Mouse (Mus musculus): ENCODE measurements around the gene Pde4d. TPM values are rescaled to one million over a fixed set of nuclear protein-coding genes. Genes with fewer than 3 reads are reported as not detected.

Pde4d gene
- total RNA-seq (2021) = 10 to 100 TPM; 26.1 to 30.2 TPM
- long read RNA-seq, experiment 1, full-length matches to known transcripts = 2 of 4 reads
- long read RNA-seq, experiment 1, partial matches to known transcripts = 1 of 4 reads
- long read RNA-seq, experiment 1, other reads (novel, unspliced or antisense) = 1 of 4 reads
- long read RNA-seq, experiment 2, full-length matches to known transcripts = 5 of 10 reads
- long read RNA-seq, experiment 2, partial matches to known transcripts = 1 of 10 reads
- long read RNA-seq, experiment 2, other reads (novel, unspliced or antisense) = 4 of 10 reads

DNA sequence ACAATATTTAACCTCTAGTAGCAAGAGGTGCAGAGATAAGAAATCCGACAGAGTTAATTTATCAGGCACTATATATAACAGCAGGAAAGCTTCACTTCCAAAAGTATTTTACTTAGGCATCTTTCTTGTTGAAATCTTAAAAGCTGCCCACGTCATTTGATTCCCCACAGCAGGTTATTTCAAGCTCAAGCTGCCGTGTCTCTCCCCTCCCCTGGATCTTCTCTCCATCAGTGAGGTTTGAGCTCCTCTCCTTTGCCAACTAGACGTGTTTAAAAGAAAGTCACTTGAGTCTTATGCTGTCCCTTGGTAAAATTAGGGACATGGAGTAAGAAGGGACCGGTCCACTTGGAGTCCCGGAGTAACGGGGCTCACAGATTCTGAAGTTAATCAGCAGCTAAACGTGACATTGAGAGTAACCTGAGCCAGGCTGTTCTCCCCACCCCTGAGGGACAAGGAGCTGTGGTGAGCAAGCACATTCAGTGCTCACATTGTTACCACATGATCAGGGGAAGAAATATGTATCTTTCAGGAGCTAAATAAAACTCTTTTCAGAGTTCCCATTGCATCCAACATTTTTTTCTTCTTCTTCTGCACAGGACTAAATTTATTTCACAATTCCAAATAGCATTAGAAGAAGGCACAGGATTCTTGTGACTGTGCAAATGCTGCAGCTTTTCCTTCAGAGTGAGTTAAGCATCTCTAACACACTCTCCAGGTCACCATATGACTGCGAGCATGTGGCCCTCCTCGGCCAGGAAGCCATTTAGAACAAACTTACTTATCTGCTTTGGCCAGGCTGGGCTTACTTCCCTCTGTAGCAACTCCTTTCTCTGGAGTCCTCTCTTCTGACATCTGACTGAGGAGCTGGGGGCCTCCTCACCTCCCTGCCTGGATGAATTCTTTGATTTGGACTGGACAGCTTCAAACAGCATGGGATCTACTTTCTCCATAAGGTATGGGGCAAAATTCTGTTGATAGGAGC lies at the start of gene Pde4d:
TSS of gene Pde4d (plus strand) at position 833 of the 982 bp plus-strand sequence.
- no peak for DNase-seq (ENCODE audit: low spot score in 2 of 2)

DNA sequence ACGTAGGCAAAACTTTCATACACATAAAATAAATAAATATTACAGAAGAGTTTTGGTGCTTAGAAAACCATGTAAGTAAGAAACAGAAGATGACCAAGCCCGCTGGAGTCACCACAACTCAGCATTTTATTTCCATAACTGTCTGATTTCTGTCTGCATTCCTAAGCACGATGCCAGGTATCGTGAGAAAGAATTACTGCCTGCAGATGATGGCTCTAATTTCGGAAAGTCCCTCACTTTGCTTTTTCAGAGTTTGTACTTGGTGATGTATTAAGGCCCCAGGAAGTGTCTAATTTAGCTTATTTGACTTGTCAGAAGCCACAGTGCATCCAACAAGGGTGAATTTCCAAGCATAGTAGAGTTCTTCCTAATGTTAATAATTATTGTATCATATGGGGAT lies 46.6 kb upstream of the Pde4d start:
- DNase-seq (ENCODE audit: low spot score in 2 of 2) = no peak

DNA sequence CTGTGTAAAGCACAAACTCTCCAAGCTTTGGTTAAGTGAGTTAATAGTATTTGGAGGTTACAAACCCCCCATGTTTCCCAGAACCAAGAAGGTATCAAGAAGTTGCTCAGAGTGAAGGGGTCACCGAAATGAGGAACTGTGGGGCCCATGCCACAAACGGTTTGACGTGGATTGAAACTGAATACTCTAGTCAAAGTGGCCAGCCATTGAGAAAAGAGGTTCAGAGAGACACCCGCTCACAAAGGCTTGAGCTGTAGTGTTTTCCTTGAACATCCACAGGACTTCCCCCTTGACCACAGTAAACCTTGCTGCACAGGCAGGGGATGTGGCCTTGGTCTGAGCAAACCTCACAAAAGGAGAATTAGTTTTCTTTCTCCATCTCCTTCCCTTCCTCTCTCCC lies 45.4 kb upstream of the Pde4d start:
- no peak for DNase-seq (ENCODE audit: low spot score in 2 of 2)

DNA sequence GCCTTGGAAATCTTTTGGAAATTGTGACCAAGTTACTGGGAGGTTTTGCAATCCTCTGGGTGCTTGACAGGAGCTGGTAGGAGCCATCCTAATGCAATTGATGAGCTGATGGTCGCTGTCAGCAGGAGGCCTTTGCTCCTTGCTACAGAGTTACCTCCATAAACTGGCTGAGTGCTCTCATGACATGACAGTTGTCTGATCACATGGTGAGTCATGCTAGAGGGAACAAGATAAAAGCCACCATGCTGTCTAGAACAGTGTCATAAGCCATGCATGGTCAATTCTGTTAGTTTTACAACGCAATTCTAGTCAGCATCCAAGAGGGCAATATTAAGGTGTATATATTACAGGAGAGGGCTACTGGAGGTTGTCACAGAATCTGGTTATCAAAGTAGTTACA lies 34.3 kb upstream of the Pde4d start:
- no peak for DNase-seq (ENCODE audit: low spot score in 2 of 2)

DNA sequence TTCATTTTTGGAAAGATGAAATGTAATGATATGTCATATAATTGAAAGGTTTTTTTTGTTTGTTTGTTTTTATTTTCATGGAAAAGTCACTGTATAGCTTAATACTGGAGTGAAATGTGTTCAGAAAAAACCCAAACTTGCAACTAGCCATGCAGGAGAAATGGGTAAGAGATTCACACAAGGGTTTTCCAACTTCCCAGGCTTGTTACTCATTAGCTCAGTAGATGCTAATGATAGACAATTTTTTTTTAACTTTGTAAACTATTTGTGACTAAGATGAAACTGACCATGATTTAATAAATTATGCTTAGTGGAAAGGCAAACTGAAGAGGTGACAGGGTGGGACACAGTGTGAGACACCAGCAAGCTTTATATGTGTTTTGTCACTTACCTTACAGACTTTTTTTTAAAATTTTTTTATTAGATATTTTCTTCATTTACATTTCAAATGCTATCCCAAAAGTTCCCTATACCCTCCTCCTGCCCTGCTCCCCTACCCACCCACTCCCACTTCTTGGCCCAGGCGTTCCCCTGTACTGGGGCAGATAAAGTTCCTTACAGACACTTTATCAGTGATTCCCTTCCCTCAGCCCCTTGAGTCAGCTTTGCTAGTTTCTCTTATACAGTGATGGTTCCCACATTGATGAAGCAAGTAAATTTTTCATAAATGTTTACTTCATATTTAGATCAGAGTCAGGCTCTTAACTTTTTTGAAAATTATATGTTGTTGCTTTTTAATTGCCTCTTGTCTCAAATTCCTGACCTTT lies 30.8 kb upstream of the Pde4d start:
- DNase-seq (ENCODE audit: low spot score in 2 of 2) = no peak

DNA sequence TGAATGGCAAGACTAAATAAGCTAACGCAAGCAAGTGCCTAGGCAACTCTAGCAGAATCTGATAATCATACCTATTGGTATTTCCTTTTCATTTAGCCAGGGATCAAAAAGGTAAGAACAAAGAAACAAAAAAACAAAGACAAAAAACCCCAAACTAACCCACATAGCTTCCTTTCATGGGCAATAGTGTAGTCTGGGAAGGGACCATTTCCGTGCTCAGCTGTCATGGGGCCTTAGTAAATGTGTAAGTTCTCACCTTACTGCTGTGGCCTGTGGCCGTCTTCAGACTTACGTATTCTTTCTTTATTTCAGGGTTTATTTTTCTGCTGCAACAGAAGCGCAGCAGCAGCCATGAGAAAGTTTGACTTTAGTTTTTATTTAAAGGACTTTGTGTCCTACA lies 23.4 kb upstream of the Pde4d start:
- DNase-seq (ENCODE audit: low spot score in 2 of 2) = no peak

DNA sequence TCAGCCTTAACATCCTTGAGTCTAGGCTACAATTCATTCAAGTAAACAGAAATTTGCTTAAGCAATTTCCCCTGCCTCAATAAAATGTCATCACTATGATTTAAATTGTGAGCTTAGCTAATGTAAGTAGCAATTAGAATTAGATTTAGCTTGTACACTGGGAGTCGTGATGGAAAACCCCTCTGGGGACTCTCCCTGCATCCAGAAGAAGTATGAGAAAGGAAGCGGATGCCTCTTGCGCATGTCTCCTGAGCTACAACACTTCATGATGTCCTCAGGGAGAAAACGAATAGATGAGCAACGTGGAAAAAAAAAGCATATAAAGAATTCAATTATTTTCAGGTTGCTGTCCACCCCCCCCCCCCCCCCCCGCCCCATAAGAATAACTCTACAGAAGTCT lies 20.9 kb upstream of the Pde4d start:
- no peak for DNase-seq (ENCODE audit: low spot score in 2 of 2)

DNA sequence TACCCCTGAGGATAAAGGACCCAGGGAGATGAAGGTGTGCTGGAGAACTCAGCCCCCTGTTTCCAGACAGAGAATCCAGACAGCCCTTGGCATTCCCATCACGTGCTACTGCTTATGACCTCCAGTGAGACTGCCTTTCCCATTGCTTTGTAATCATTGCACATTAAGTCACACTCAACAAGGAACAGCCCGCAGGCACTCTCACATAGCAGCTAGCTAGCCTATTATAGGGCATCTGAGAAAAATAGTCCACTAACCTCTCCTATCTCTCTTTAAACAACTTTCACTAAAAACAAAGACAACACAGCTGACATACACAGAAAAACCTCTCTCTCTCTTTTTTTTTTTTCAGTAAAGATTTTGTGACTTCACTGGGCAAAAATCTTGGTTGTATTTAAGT lies 20.1 kb upstream of the Pde4d start:
- DNase-seq (ENCODE audit: low spot score in 2 of 2) = no peak

DNA sequence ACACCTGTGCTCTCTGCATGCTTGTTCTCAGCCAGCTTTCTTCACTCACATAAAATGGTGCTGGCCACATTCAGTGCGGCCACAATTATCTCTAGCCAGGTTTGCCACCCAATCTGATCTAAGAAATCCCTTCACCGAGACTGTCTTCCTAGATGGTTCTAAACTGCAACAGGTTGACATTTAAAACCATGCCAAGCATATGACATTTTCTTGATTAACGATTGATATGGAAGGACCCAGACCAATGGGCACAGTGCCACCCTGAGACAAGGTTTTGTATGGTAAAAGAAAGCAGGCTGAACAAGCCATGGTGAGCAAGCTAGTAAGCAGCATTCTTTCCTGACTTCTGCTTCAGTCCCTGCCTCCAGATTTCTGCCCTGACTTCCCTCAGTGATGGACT lies 18.0 kb upstream of the Pde4d start:
- DNase-seq (ENCODE audit: low spot score in 2 of 2) = no peak

DNA sequence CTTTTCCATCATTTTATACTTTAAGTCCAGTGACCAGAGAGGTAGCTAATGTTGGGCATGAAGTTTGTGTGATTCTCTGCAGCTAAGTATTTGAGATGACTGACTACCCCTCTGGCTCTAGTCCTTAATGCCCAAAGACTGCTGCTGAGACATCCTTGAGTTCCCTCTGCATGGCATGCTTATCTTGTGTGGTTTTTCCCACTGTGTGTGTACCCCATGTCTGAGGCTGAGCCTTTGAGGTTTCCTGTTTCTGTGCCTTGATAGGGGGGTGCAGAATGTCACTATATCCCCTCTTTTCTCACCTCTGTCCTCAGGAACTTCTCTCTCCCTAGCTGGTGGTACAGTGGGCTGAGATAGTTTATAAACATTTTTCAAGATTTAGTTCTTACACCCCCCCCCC lies 14.1 kb upstream of the Pde4d start:
- no peak for DNase-seq (ENCODE audit: low spot score in 2 of 2)

DNA sequence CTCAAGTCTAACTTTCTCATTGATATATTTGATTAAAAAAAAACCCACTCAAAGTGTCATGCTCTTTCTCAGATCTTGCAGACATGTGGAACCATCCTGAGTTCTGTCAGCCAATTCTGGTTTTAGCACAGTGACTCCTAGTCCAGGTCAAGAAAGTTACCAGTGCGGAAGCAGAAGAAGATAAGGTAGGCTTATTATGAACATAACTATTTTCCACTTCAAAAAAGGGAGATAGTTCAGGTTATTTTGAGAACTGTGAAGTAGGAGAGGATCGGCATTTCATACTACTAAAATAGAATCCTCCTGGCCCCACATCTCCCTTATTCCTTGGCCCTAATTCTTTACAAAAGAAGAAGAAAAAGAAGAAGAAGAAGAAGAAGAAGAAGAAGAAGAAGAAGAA lies 12.3 kb upstream of the Pde4d start:
- no peak for DNase-seq (ENCODE audit: low spot score in 2 of 2)

DNA sequence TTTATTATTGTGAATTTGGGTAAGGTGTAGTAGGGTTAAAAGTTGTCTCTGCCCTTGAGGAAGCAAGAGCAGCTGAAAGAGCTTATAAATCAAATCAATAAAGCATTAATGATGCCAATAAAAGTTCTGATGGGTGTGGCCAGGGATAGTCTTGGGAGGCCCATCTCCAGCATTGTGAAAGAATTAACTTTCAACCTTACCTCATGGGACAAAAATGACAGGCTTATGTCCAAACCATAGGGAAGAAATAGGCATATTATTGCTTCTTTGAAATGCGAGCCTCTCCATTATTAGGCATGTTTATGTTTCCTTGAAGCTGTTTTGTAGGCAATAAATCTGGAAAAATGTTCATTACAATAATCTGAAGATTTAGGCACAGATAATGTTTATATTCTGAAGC lies 10.7 kb upstream of the Pde4d start:
- DNase-seq (ENCODE audit: low spot score in 2 of 2) = no peak

DNA sequence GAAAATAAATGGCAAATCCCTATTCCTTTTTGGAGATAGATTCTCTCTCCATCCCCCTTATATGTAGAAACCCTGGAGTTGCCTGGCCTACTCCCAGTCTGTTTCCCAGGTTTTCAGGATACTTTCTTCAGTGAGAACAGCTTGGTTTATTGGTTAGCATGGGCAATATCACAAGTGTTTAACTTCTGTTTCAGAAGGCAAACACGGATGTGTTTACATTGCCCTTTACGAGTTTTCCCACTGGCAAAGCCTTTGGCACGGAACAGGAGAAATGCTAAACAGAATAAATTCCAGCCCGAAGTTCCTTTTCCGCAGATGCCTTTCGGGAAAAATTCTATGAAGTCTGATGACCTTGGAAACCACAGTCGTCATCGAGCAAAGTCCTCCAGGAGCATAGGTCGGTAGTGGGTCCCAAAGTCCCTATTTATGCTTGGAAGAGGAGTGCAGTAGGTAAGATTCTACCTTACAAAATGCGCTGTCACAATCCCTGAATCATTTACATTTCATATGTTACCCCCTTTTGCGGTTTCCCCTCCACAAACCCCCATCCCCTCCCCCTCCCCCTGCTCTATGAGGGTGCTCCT lies 1.3 kb upstream of the Pde4d start:
- DNase-seq (ENCODE audit: low spot score in 2 of 2) = no peak

DNA sequence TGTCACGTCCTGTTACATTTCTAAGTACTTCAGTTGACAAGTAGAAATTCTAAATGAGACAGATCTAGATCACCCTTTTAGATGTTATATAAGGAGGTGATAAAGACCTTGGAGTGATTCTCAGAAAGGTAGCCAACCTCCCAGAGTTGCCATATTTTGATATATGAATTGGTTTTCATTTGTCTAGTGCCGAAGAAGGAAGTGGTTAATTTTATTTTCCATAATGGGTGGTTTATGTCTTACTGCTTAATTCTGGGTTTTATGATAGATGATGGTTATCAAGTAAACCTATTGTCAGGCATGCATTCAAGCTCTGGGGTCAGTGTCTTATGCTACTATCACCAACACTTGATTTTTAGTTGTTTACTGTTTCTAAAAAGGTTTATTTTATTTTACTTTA lies 1.4 kb downstream of the Pde4d start:
- DNase-seq (ENCODE audit: low spot score in 2 of 2) = no peak

DNA sequence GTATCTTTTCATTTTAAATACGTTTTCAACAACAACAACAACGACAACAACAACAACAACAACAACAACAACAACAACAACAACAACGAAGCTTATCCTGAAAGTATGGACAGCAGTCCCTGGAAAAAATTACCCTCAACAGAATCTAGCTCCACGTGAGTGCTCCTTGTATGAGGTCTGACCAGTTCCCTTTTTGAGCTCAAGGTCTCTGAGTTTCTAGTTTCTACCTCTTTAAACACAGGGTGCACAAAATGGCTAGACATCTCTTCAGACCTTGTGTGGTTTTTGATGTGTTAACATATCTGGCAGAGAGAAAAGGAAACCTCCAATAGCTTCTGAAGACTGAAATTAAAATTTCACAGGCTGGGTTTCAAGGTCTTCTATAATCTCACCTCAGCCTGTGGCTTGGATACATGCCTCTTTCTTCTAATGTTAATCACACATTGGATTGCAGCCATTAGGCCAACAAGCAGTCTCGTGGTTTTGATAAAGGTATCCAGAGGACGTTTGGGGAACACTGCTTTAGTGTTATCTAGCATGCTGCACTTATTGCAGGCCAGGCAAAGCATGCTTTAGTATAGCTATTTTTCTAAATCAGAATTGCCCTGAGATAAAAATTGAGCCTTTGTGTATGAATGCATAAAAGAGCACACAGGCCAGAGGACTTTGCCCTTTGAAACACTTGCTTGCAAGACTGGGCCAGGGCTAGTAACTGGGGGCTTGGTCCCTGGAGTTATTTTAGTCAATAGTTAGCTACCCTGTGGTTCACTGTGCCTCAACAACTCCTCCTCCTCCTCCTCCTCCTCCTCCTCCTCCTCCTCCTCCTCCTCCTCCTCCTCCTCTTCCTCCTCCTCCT lies 3.5 kb downstream of the Pde4d start:
- no peak for DNase-seq (ENCODE audit: low spot score in 2 of 2)

DNA sequence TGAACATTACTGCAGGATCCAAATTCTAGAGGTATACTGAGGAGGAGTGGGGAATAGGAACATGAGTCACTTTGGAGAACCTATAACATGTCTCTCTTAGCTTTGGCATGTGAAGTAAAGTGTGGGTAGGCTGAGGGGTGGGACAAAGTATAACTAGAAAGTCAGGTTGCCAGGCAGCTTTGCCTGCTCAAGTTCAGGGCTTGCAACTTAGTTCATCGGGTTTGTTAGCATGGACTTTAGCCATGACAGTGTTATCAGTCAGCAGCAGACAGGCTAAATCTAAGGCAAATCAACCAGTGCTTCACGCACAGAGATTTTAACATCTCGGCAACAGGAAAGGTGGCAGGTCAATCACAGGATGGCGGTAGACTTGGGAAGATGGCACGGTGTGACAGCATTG lies 12.8 kb downstream of the Pde4d start:
- no peak for DNase-seq (ENCODE audit: low spot score in 2 of 2)

DNA sequence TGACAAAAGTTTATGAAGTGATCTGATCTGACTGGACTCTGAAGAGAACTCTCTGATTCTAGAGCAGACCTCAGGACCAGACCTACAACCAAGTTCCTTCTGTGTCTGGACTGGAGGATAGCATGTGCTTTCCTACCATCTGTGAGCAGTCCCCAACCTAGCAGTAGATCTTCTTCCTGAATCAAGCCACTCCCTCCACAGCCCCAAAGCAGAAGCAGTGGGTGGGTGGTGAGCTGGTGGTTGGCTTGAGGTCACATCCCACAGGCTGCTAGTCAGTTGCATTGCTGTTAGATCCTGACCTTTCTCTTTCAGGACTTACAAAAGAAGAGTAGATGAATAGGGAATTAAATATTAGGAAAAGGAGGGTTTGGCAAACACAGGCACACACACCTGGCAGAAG lies 16.0 kb downstream of the Pde4d start:
- DNase-seq (ENCODE audit: low spot score in 2 of 2) = no peak

DNA sequence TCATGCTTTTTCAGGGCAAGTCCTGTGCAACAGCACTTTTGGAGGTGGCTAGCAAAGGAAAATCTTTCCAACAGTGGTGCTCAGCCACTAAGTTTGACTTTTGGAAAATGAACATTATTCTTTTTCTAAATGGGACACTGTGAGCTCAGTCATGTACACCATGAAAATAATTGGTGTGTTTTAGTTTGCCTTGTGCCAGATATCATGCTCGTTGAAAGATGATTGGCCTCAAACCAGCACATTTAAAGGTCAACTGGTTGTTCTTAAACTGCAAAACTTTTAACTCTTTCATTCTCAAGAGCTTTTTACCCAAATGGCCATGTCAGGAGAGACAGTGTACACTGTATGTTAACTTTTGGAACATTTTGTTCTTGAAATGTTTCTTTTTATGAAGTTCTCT lies 17.3 kb downstream of the Pde4d start:
- DNase-seq (ENCODE audit: low spot score in 2 of 2) = no peak

DNA sequence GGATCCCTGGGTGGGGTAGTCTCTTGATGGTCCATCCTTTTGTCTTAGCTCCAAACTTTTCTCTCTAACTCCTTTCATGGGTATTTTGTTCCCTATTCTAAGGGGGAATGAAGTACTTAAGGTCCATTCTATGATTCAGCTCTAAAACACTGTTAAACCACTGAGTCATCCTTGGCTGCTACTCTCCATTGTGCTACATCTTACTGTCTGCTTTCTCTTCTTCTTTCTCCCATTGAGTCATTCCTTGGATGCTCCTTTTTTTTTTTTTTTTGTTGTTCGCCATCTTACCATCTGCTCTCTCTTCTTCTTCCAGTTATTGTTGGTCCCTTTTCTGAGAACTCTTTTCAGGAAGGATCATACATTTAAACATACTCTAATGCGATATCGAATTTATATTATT lies 30.7 kb downstream of the Pde4d start:
- DNase-seq (ENCODE audit: low spot score in 2 of 2) = no peak

DNA sequence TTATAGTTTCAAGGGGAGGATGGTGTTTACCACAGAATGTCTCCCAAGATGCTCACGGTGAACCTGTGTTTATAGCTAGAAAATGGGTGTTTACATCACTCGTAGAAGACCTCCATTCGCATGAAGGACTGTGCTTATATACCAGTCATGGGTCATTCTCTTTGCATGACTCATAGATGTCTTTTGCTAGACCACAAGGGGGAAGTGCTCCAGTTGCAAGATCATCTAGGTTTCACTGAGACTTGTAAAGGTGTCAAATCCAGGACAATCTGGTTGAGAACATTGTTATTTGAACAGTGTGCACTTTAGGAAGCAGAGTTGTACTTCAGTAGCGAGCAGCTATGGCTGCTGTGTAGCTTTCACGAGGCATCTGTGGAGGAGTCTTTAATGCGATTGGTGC lies 35.3 kb downstream of the Pde4d start:
- no peak for DNase-seq (ENCODE audit: low spot score in 2 of 2)

DNA sequence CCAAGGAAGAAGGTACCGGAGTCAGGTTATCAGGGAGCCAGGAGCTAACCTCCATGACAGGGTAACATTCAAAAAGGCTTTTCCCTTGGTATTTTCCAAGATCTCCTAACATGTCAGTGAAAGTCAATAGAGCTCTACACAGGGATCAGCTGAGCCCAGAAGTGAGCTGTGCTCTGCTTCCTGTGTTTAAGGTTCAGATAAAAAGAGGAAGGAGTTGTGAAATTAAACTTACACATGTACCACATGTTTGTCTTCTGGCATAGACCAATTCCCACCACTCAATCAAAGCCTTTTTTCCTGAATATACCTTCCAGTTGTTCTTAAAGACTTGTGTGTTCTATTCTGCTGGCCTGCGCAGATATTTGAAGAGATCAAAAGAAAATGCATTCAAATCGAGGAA lies 37.3 kb downstream of the Pde4d start:
- no peak for DNase-seq (ENCODE audit: low spot score in 2 of 2)

Data from adrenal gland, postnatal 4 days (tissue).